Mouse (Mus musculus): ENCODE results near the gene Plekha5.
"Not testable (repeated sequence)": the region's sequence is repeated elsewhere in the genome, so short reads cannot be mapped to it uniquely, and the experiment has no call there.

Gene Plekha5

GRCm38 (mm10) chr6:140576961-140577821, 153.3 kb downstream of the Plekha5 start:
- no peak for DNase-seq (ENCODE audit: inconsistent ontology term)

DNA sequence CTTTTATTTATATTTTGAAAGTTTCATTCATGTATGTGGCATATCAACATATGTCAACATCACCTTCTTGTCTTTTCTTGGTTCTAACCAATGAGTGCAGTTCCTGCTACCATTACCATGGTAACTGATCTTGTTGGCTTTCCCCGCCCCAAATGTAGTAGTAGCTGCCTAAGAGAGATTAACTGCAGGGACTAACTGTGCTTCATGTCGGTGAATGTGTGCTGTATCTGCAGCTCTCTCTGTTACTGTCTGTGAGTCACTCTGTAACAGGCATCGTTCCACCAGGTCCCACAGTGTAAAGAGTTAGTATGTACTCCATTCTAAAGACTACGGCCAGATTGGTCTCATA, 153.9 kb downstream of the Plekha5 start:
- no peak for DNase-seq (ENCODE audit: inconsistent ontology term)

GRCm38 (mm10) chr6:140578985-140579384, 155.1 kb downstream of the Plekha5 start:
- not testable (repeated sequence) for DNase-seq (ENCODE audit: inconsistent ontology term)

GRCm38 (mm10) chr6:140580170-140580569, 156.3 kb downstream of the Plekha5 start:
- no peak for DNase-seq (ENCODE audit: inconsistent ontology term)

DNA sequence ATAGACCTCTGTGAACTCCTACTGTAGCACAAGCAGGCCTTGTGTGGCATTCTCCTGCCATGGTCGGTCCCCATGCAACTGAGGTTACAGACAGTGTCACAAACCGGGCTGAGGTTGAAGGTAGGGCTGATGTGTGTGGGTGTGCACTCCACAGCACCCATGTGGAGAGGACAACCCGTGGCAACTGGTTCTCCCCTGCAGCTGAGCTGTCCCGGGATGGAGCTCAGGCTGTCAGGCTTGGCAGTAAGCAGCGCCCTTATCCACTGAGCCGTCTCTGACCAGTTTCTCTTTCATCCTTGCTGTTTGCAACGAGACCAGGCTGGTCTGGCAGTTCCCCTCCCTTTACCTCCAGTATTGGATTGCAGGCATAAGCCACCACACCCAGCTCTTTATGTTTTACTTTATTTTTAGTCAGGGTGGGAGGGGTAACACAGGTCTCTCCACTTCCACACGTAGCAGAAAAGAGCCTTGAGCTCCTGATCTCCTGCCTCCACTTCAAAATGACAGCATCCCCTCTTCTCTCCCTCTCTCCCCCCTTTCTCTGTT, 162.9 kb downstream of the Plekha5 start:
- DNase-seq (ENCODE audit: inconsistent ontology term), result no peak

DNA sequence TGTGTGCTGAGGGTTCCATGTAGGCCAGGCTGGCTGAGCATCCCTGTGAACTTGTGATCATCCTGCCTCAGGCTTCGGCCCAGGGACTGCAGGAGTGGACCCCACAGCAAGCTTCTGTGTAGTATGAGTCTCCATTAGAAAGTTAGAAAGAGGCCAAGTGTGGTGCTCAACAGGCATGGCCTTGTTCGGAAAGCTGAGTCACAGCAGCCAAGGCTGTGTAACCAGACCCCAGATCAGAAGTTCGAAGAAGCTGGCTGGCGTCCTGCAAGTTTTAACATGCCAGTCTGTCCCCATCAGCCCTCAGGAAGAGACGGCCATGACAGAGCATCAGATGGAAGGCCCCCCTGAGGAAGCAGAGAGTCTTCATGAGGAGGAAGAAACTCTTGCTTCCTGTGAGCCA, 167.5 kb downstream of the Plekha5 start:
- DNase-seq (ENCODE audit: inconsistent ontology term), result no peak

DNA sequence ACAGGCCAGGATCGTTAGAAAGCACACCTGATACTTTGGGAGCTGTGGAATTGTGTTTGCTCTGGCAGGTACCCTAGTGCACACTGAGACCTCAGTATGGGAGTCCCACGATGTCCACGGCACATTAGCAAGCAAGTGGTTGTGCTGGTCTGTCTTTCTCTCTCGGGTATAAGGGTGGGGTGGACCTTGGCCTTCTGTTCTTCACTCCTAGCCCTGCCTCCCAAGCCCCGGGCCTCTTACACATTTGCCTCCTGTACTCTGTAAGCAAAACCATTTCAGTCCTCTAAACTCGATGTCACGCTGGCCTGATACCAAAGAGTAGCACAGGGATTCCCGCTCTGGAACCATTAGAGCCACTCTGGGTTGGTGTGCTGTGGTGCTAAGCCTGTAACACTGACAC, 168.9 kb downstream of the Plekha5 start:
- no peak for DNase-seq (ENCODE audit: inconsistent ontology term)

DNA sequence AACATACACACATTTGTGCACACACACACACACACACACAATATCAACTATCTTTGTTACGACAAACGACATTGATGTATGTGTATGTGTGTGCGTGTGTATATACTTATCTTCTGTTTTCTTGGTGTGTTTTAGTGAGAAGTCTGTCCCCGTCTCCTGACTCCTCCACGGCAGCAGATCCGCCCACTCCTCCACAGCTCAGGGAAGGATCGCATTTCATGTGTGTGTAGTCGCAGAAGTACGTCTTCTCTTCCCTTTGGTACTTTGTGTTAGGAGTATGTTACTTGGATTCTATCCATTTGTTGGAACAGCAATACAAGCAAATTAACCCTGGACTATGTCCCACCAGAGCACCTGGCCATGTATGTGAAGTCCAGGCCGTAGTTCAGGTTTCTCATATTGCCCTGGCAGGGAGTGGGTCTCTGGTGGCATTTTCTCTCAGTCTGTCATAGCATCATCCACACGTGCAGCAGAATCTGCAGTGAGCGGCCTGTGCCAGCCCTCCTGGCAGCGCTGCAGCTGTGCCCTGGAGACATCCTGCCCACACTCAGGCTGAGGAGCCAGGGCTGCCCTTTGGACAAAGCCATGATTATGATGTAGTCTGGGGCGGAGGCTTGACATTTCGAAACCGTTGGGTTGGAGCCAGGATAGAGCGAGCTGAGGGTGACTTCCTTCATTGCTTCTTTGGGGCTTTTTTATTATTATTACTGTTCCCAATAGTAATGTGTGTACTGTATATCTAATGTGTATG, 169.7 kb downstream of the Plekha5 start:
- peak; percentile 70 for DNase-seq (ENCODE audit: inconsistent ontology term)

GRCm38 (mm10) chr6:140595551-140595950, 171.7 kb downstream of the Plekha5 start:
- DNase-seq (ENCODE audit: inconsistent ontology term), result not testable (repeated sequence)

DNA sequence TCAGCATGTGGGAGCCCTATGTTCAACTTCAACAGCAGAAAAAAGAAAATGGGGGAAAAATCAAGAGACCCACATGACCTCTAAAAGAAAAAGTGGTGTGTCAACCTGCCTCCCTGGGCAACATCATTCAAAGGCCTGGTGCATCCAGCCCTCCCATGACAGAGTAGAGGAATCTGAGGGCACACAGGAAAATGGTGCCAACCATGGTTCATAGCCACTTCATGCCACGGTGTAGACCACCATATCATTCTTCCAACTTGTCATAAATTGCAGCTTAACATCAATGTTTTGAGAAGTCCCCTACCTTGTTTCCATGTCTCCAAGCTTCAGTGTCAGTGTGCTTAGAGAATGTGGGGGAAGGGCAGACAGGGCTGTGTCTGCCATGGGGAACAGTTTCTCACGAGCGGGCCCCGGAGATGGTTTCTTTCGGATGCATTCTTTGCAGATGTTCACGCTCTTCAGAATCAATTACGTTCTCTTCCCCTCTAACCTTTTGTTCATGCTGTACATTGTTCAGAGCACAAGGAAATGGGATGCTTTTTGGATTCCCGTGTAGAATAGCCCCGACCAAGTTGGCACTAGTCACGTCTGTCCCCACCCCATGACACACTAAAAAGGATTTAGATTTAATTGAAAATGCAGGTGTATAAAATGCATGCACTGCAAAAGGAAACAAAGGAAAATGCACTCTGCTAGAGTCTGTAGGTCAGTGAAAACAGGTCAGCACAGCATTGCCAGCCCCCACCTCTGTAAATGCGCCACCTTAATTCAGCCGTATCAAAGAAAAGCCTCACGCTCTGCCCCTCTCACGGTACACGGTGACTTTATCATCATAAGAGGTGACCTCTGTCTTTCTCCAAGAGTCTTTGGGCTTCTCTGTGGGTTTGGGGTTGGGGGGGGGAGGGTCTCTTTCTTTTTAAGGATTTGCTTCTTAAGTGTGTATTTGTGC, 173.8 kb downstream of the Plekha5 start:
- no peak for DNase-seq (ENCODE audit: inconsistent ontology term)

GRCm38 (mm10) chr6:140598516-140598915, 174.7 kb downstream of the Plekha5 start:
- DNase-seq (ENCODE audit: inconsistent ontology term), result no peak

DNA sequence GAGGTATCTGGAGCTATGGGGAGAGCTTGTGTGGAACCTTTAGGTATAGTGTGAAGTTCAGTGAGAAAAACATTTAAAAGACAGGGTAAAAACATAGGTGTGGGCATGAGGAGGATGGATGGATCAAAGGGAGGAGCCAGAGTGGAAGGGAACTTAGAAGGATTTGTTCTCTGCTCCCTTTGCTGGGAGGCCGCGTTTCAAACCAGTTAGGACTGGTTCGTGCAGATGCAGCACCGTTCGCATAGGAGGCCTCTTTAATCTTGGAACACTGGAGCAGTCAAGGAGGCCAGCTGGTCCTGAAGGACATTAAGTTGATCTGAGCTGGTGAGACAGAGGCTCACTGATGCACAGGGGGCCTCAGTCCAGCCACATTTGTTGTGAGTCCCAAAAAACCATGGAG, 175.5 kb downstream of the Plekha5 start:
- DNase-seq (ENCODE audit: inconsistent ontology term), result no peak

GRCm38 (mm10) chr6:140600671-140601070, 176.8 kb downstream of the Plekha5 start:
- not testable (repeated sequence) for DNase-seq (ENCODE audit: inconsistent ontology term)

GRCm38 (mm10) chr6:140601175-140601574, 177.3 kb downstream of the Plekha5 start:
- DNase-seq (ENCODE audit: inconsistent ontology term), result no peak

GRCm38 (mm10) chr6:140603228-140603944, 179.5 kb downstream of the Plekha5 start:
- no peak for DNase-seq (ENCODE audit: inconsistent ontology term)

DNA sequence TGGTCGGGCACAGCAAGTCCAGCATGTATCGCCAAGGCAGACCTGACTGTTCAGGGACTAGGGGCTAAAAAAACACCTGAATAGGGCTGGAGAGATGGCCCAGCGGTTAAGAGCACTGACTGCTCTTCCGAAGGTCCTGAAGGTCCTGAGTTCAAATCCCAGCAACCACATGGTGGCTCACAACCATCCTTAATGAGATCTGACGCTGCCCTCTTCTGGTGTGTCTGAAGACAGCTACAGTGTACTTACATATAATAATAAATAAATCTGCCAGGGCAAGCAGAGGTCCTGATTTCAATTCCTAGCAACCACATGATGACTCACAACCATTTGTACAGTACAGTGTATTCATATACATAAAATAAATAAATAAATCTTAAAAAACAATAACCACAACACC, 181.3 kb downstream of the Plekha5 start:
- not testable (repeated sequence) for DNase-seq (ENCODE audit: inconsistent ontology term)

GRCm38 (mm10) chr6:140605732-140606131, 181.9 kb downstream of the Plekha5 start:
- no peak for DNase-seq (ENCODE audit: inconsistent ontology term)

DNA sequence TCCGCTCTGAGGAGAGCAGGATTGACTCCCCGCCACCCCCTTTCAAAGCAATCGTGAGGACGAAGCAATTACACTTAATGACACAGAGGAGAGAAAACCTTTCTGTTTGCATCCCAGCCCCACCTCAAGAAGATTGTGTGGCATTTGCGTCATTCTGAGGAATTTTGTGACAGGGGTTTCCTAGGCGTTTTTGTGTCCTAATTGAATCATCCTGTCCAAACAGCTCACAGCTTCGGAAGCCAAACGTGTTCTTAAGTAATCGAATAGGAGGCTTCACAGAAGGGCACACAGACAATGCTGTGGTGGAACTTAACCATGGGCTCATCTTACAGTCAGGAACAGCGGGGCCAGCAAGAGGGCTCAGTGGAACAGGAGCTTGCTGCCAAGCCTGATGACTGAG, 182.7 kb downstream of the Plekha5 start:
- no peak for DNase-seq (ENCODE audit: inconsistent ontology term)

GRCm38 (mm10) chr6:140608666-140609065, 184.8 kb downstream of the Plekha5 start:
- DNase-seq (ENCODE audit: inconsistent ontology term), result no peak

- DNase-seq (ENCODE audit: inconsistent ontology term), result no peak
Measured at GRCm38 (mm10) chr6:140609533-140609932, 185.7 kb downstream of the Plekha5 start.

DNA sequence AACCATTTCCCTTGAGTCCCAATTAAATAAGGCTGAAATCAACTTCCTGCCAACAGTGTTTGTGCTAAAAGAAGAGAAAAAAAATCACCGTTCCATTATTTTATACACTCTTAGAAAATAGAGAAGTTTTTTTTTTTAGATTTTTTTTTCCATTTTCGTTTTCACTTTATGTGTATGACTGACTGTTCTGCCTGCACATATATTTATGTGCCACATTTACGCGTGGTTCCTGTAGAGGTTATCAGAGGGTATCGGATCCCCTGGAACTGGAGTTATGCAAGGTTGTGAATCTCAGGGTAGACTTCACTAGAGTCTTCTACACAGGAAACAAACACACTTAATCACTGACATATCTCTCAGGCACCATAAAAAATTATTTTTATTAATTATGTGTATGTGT, 186.3 kb downstream of the Plekha5 start:
- no peak for DNase-seq (ENCODE audit: inconsistent ontology term)
